Mouse (Mus musculus) central nervous system, embryonic 14 days (tissue): ENCODE data around the gene Dcakd. TPM values are rescaled to one million over a fixed set of nuclear protein-coding genes. Genes with fewer than 3 reads are reported as not detected.

ENCODE experiments used
- polyA plus RNA-seq: library from polyadenylated mRNA; depleted of rRNA; stranded (reverse); fragments of >200 nt; gene quantifications from 2 replicates; pipeline ENCODE4 v1.2.3, GENCODE M21; 2012; rRNA removed

Dcakd gene
- polyA plus RNA-seq = 202 and 211 TPM in 2 replicates

DNA sequence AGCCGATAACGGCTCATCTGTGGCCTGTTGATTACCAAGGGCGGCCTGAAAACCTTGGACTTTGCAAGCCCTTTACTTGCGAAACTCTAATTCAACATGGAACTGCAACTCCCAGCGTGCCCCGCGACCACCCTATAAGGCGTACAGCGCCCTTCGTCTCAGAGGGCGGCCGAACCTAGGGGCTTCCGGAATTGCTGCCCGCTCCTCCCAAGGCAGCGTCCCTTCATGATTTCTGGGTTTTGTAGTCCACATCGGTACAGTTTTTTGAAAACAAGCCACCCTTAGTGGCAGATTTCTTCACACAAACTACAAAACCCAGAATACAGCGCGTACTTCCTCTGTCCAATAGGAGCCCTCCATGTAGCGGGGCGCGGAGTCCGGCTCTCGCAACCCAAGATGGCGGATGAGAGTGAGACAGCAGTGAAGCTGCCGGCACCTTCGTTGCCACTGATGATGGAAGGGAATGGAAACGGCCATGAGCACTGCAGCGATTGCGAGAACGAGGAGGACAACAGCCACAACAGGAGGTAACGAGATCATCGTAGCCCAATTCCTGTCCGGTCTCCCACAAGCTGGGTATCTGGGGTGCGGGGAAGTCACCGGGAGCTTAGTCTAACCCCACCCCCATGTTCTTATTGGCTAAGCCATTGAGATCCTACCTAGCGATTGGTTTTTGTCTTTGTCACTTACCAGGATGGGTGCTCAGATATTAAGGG lies at the start of gene Dcakd, which contains the start of gene Nmt1:
Gene Dcakd (minus strand): TSS at position 158 of the 716 bp plus-strand sequence.
Gene Nmt1 (plus strand): TSS at position 15 of the 716 bp plus-strand sequence.

DNA sequence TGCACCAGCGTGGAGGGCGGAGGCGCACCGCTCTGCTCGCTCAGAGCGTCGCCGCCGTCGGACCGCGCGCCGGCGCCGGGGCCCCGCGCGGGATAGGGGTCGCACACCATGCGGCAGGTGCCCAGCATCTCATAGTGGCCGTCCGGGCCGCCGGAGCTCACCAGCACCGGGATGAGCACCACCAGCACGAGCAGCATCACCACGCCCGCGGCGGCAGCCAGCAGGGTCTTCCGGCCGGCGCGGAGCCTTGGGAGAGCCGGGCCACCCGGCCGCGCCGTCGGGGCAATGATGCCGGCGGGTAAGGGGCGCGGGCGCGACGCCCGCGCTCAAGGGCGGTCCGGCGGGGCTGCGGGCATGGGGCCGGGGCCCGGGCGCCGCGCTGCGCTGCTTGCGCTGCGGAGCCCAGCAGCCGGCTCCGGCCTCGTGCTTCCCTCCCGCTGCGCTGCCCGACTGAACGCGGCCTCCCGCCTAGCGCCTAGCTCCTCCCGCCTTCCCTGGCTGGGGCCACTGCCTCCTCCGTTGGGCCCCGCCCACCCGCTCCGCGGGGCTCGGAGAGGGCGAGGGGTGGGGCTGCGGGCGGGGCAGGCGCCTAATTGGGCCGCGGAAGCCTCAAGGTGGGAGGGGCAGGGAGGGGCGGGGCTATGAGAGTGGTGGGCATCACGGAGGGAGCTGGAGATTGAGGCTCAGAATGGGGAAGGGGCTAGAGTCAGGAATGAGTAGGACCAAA lies 81.7 kb downstream of the Dcakd start, which contains the start of gene C1ql1:
Gene C1ql1 (minus strand): TSS at position 424 of the 727 bp plus-strand sequence.

Other genes starting within 250 kb of the Dcakd start
- 62.0 and 72.9 TPM in 2 replicates for gene Gjc1, start 208.6 kb downstream of the Dcakd start, polyA plus RNA-seq
- gene Higd1b, start 192.5 kb downstream of the Dcakd start, polyA plus RNA-seq = 2.6 and 2.7 TPM in 2 replicates
- 102 and 110 TPM in 2 replicates for gene Eftud2, start 147.3 kb downstream of the Dcakd start, polyA plus RNA-seq
- 1.0 and 1.1 TPM in 2 replicates for gene Ccdc103, start 147.1 kb downstream of the Dcakd start, polyA plus RNA-seq
- 0.08 TPM in 1 of 2 replicates, not detected in the other for gene Fam187a, start 143.2 kb downstream of the Dcakd start, polyA plus RNA-seq
- 0.38 and 0.66 TPM in 2 replicates for gene Gfap, start 127.4 kb downstream of the Dcakd start, polyA plus RNA-seq
- 13.8 and 16.8 TPM in 2 replicates for gene Kif18b, start 103.2 kb downstream of the Dcakd start, polyA plus RNA-seq
- gene C1ql1, start 81.6 kb downstream of the Dcakd start, polyA plus RNA-seq = 8.8 and 12.1 TPM in 2 replicates
- 35.1 and 36.0 TPM in 2 replicates for gene Nmt1, start 143 bp downstream of the Dcakd start, polyA plus RNA-seq
- gene Plcd3, start 73.3 kb upstream of the Dcakd start, polyA plus RNA-seq = 2.6 and 3.8 TPM in 2 replicates
- 8.2 and 8.7 TPM in 2 replicates for gene Acbd4, start 73.3 kb upstream of the Dcakd start, polyA plus RNA-seq
- 17.3 and 19.5 TPM in 2 replicates for gene Hexim1, start 87.9 kb upstream of the Dcakd start, polyA plus RNA-seq
- gene Hexim2, start 104.1 kb upstream of the Dcakd start, polyA plus RNA-seq = 11.7 and 14.4 TPM in 2 replicates
- 14.6 and 18.3 TPM in 2 replicates for gene Fmnl1, start 142.8 kb upstream of the Dcakd start, polyA plus RNA-seq
- gene 1700023F06Rik, start 180.2 kb upstream of the Dcakd start, polyA plus RNA-seq = 1.2 and 1.7 TPM in 2 replicates
- gene Spata32, start 190.1 kb upstream of the Dcakd start, polyA plus RNA-seq = 0.45 and 0.64 TPM in 2 replicates
- 6.1 and 7.1 TPM in 2 replicates for gene Map3k14, start 239.1 kb upstream of the Dcakd start, polyA plus RNA-seq